Mouse (Mus musculus) liver, embryonic 18 days (tissue): ENCODE results near the gene 1110008L16Rik. TPM values are rescaled to one million over a fixed set of nuclear protein-coding genes. Genes with fewer than 3 reads are reported as not detected.

Source experiments
- polyA plus RNA-seq: library from polyadenylated mRNA; depleted of rRNA; stranded (reverse); fragments of >200 nt; gene quantifications from 2 replicates; pipeline ENCODE4 v1.2.3, GENCODE M21; 2012; rRNA removed

1110008L16Rik gene
- polyA plus RNA-seq, result 4.7 and 4.8 TPM in 2 replicates

GRCm38 (mm10) chr12:55299336-55299735 is at the start of gene 1110008L16Rik:
TSS of gene 1110008L16Rik (plus strand) at chr12:55299577.

GRCm38 (mm10) chr12:55302485-55303441 is 3.4 kb downstream of the 1110008L16Rik start, which contains the start of gene Ppp2r3c:
TSS of gene Ppp2r3c (minus strand) at chr12:55302998.

GRCm38 (mm10) chr12:55384023-55384749 is 84.8 kb downstream of the 1110008L16Rik start, which contains the start of gene Psma6:
TSS of gene Psma6 (plus strand) at chr12:55384222.

Other genes starting within 250 kb of the 1110008L16Rik start
- gene 2700097O09Rik, start 219.5 kb upstream of the 1110008L16Rik start, polyA plus RNA-seq, result 10.7 and 12.2 TPM in 2 replicates
- gene Srp54a, start 219.3 kb upstream of the 1110008L16Rik start, polyA plus RNA-seq, result 19.7 and 23.8 TPM in 2 replicates
- 3.4 and 3.6 TPM in 2 replicates for gene Fam177a, start 175.1 kb upstream of the 1110008L16Rik start, polyA plus RNA-seq
- 14.3 and 14.9 TPM in 2 replicates for gene Srp54b, start 144.5 kb upstream of the 1110008L16Rik start, polyA plus RNA-seq
- gene 1700047I17Rik2, start 100.0 kb upstream of the 1110008L16Rik start, polyA plus RNA-seq, result not detected in 2 replicates
- gene Srp54c, start 69.4 kb upstream of the 1110008L16Rik start, polyA plus RNA-seq, result 20.0 and 21.9 TPM in 2 replicates
- 2.9 and 3.1 TPM in 2 replicates for gene Ppp2r3c, start 3.4 kb downstream of the 1110008L16Rik start, polyA plus RNA-seq
- gene Psma6, start 84.6 kb downstream of the 1110008L16Rik start, polyA plus RNA-seq, result 71.6 and 74.4 TPM in 2 replicates
- gene Nfkbia, start 193.1 kb downstream of the 1110008L16Rik start, polyA plus RNA-seq, result 27.0 and 31.7 TPM in 2 replicates